Mouse (Mus musculus) embryonic facial prominence, embryonic 10.5 days (tissue): Measurements from ENCODE around the gene Zfp953. TPM values are rescaled to one million over a fixed set of nuclear protein-coding genes. Genes with fewer than 3 reads are reported as not detected.

Experiments
- polyA plus RNA-seq: library from polyadenylated mRNA; unstranded; fragments of >200 nt; fragmentation: Nextera tagmentation; extraction: Ambion mirVana; gene quantifications from 2 replicates; pipeline ENCODE4 v1.2.1, GENCODE M21; 2016

Zfp953 gene
- polyA plus RNA-seq, 1 experiment from 2014 or later: 0.92 TPM

Other genes starting within 250 kb of the Zfp953 start
- gene Rslcan18, start 244.3 kb downstream of the Zfp953 start, polyA plus RNA-seq: 0.23 and 0.29 TPM in 2 replicates
- gene Zfp759, start 238.9 kb downstream of the Zfp953 start, polyA plus RNA-seq: 1.7 and 2.6 TPM in 2 replicates
- gene Rsl1, start 187.4 kb downstream of the Zfp953 start, polyA plus RNA-seq: 7.4 and 7.5 TPM in 2 replicates
- 1.1 and 1.3 TPM in 2 replicates for gene Zfp455, start 166.1 kb downstream of the Zfp953 start, polyA plus RNA-seq
- 1.2 and 1.6 TPM in 2 replicates for gene Zfp458, start 82.1 kb downstream of the Zfp953 start, polyA plus RNA-seq
- 0.32 and 0.62 TPM in 2 replicates for gene Zfp457, start 54.1 kb downstream of the Zfp953 start, polyA plus RNA-seq
- gene Zfp595, start 28.0 kb downstream of the Zfp953 start, polyA plus RNA-seq: 1.5 and 1.8 TPM in 2 replicates
- 0.52 TPM in 1 of 2 replicates, not detected in the other for gene Gm28044, start 69 bp downstream of the Zfp953 start, polyA plus RNA-seq
- not detected in 2 replicates for gene Gm28041, start 15.1 kb upstream of the Zfp953 start, polyA plus RNA-seq
- 0.64 and 1.4 TPM in 2 replicates for gene Zfp456, start 15.2 kb upstream of the Zfp953 start, polyA plus RNA-seq
- 4.2 and 4.5 TPM in 2 replicates for gene Zfp429, start 39.2 kb upstream of the Zfp953 start, polyA plus RNA-seq
- gene Zfp459, start 60.8 kb upstream of the Zfp953 start, polyA plus RNA-seq: 1.5 and 1.6 TPM in 2 replicates
- gene Zfp874a, start 91.0 kb upstream of the Zfp953 start, polyA plus RNA-seq: 8.7 and 11.7 TPM in 2 replicates
- gene Zfp874b, start 123.7 kb upstream of the Zfp953 start, polyA plus RNA-seq: 2.0 and 2.8 TPM in 2 replicates
- 15.3 and 17.1 TPM in 2 replicates for gene Zfp58, start 139.9 kb upstream of the Zfp953 start, polyA plus RNA-seq
- gene Gm26965, start 165.5 kb upstream of the Zfp953 start, polyA plus RNA-seq: not detected in 2 replicates
- 23.5 and 23.9 TPM in 2 replicates for gene Zfp87, start 165.6 kb upstream of the Zfp953 start, polyA plus RNA-seq
- gene Zfp748, start 193.2 kb upstream of the Zfp953 start, polyA plus RNA-seq: 15.7 and 15.8 TPM in 2 replicates
- gene Zfp729b, start 249.1 kb upstream of the Zfp953 start, polyA plus RNA-seq: 3.5 and 4.1 TPM in 2 replicates